Comparison of ENCODE assay signal across 8 mouse cellular contexts in genomic region chr12:70430307-70430950, GRCm38 (mm10). TPM values are rescaled to one million over a fixed set of nuclear protein-coding genes. Genes with fewer than 3 reads are reported as not detected.
DNase-seq lines count a peak whose midpoint lies in the region; ATAC-seq and TF ChIP-seq lines count a peak whose summit lies in the region.

No protein-coding gene starts in this region.

- H3K4me1 ChIP-seq in kidney, postnatal 0 days (replicated peaks; ENCODE audit: insufficient read depth, low read length) = no peaks in the 10 kb centered on the region
- no peaks in the 10 kb centered on the region for H3K4me1 ChIP-seq in kidney, embryonic 14.5 days (ENCODE audit: control insufficient read depth, insufficient read depth, low read length)
- H3K4me1 ChIP-seq in forebrain, embryonic 16.5 days (replicated peaks; ENCODE audit: control insufficient read depth, insufficient read depth, low read length) = peaks cover 11% of the 10 kb centered on the region

- H3K27me3 ChIP-seq in kidney, postnatal 0 days (ENCODE audit: insufficient read depth, low read length) = no peaks in the 10 kb centered on the region
- H3K27me3 ChIP-seq in kidney, embryonic 14.5 days (ENCODE audit: control insufficient read depth, insufficient read depth, low read length) = no peaks in the 10 kb centered on the region
- no peaks in the 10 kb centered on the region for H3K27me3 ChIP-seq in forebrain, embryonic 16.5 days (replicated peaks; ENCODE audit: control insufficient read depth, insufficient read depth, low read length)

- WGBS in kidney, postnatal 0 days = 36% methylated on average over 8 of the region's 8 CpGs
- WGBS in kidney, embryonic 14.5 days = 35% methylated on average over 8 of the region's 8 CpGs
- WGBS in forebrain, embryonic 16.5 days = 30% methylated on average over 8 of the region's 8 CpGs

- H3K4me3 ChIP-seq in kidney, postnatal 0 days (replicated peaks; ENCODE audit: low read depth, low read length) = no peak overlapping the region
- H3K4me3 ChIP-seq in kidney, embryonic 14.5 days (ENCODE audit: low read length) = no peak overlapping the region
- H3K4me3 ChIP-seq in forebrain, embryonic 16.5 days (replicated peaks; ENCODE audit: low read length) = no peak overlapping the region

- H3K4me2 ChIP-seq in kidney, postnatal 0 days (ENCODE audit: low read length) = no peak overlapping the region
- H3K4me2 ChIP-seq in kidney, embryonic 14.5 days (replicated peaks; ENCODE audit: low read depth, low read length) = no peak overlapping the region
- H3K4me2 ChIP-seq in forebrain, embryonic 16.5 days (ENCODE audit: low read length) = no peak overlapping the region

- H3K27ac ChIP-seq in kidney, postnatal 0 days = no peak overlapping the region
- H3K27ac ChIP-seq in kidney, embryonic 14.5 days (ENCODE audit: low read depth, low read length) = no peak overlapping the region
- H3K27ac ChIP-seq in forebrain, embryonic 16.5 days (ENCODE audit: low read length) = peak overlapping the region; percentile 11; the same call in 1 of the 2 replicates

- no peaks in the 10 kb centered on the region for H3K36me3 ChIP-seq in kidney, postnatal 0 days (ENCODE audit: insufficient read depth, low read length)
- no peaks in the 10 kb centered on the region for H3K36me3 ChIP-seq in kidney, embryonic 14.5 days (ENCODE audit: control insufficient read depth, insufficient read depth, low read length)
- H3K36me3 ChIP-seq in forebrain, embryonic 16.5 days (ENCODE audit: control insufficient read depth, insufficient read depth) = no peaks in the 10 kb centered on the region

- TF ChIP-seq CTCF in kidney, postnatal 0 days (IDR thresholded peaks at IDR 0.05; ENCODE audit: low read depth) = peak; percentile 87

- H3K9me3 ChIP-seq in kidney, postnatal 0 days (replicated peaks; ENCODE audit: low read length) = no peaks in the 10 kb centered on the region
- no peaks in the 10 kb centered on the region for H3K9me3 ChIP-seq in kidney, embryonic 14.5 days (ENCODE audit: control insufficient read depth, low read length)
- H3K9me3 ChIP-seq in forebrain, embryonic 16.5 days (ENCODE audit: control insufficient read depth, low read length) = no peaks in the 10 kb centered on the region

- ATAC-seq in kidney, postnatal 0 days (replicated peaks; ENCODE audit: low FRiP score, low read depth) = no peak
- no peak for ATAC-seq in kidney, embryonic 14.5 days (ENCODE audit: low FRiP score, low TSS enrichment)
- peak; percentile 46 for ATAC-seq in forebrain, embryonic 16.5 days
- ATAC-seq in inflammation-experienced regulatory T-cells, adult 6 months = no peak

- H3K9ac ChIP-seq in kidney, postnatal 0 days (ENCODE audit: low read depth, low read length) = no peak overlapping the region
- no peak overlapping the region for H3K9ac ChIP-seq in kidney, embryonic 14.5 days (ENCODE audit: low read depth, low read length)
- H3K9ac ChIP-seq in forebrain, embryonic 16.5 days (replicated peaks; ENCODE audit: low read depth, low read length) = no peak overlapping the region

- peak; percentile 82 for DNase-seq in kidney, postnatal 0 days (ENCODE audit: low spot score)
- DNase-seq in MEL-GATA-1-ER (ENCODE audit: extremely low read depth, low read depth) = peak; percentile 33
- DNase-seq in cerebellum, adult 18-20 months = peak; percentile 63 to 71
- DNase-seq in left cerebral cortex, adult 18-20 months (ENCODE audit: low spot score in 2 of 2) = peak; percentile 37 to 66
- peak; percentile 71 for DNase-seq in naive thymus-derived CD4-positive, alpha-beta T cell, adult 2 months (ENCODE audit: low read depth)

RNA-seq across cellular contexts. Expression of gene Tmx1, which starts 22.5 kb away (rescaled TPM):
- polyA plus RNA-seq in kidney, postnatal 0 days (2015; fragmentation: Nextera tagmentation; extraction: Ambion mirVana) = 93.4 and 108 TPM in 2 replicates
- 74.3 and 81.7 TPM in 2 replicates for polyA plus RNA-seq in kidney, embryonic 14.5 days (2014; fragmentation: Nextera tagmentation; extraction: Ambion mirVana)
- polyA plus RNA-seq in forebrain, embryonic 16.5 days (2015; fragmentation: Nextera tagmentation; extraction: Ambion mirVana) = 128 and 141 TPM in 2 replicates
- 10 to 100 TPM; 28.7 to 30.2 TPM for total RNA-seq in left cerebral cortex, adult 18-20 months (2021)
- polyA plus RNA-seq in inflammation-experienced regulatory T-cells, adult 6 months (2017; shearing (Covaris generic)) = 100 to 1,000 TPM; 114 to 126 (median 125) TPM
